Mouse (Mus musculus) embryo, embryonic 9.5 days (tissue): ENCODE results near the gene Mfsd12.

Experiments
- DNase-seq: peaks from one replicate; pipeline ENCODE4 v3.0.0-alpha.2; 2017; ENCODE audit errors: extremely low spot score

The Mfsd12 gene

DNA sequence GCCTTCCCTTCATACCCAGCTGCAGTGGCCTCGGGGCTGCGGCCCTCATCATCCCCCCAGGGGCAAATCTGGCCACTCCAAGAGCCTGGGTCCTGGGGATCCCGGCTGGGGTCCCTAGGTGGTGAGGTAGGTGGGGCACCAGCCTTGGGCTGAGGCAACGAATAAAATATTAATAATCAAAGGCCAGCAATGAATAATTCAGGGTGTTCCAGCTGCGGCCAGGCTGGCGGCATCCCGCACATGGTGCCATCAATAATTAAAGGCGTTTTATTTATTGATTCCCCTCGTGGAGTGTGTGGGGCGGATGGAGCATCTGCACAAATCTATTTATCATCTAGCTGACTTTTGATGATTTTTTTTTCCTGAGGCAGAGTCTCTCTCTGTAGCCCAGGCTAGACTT is 46.2 kb downstream of the Mfsd12 start:
- no peak for DNase-seq

DNA sequence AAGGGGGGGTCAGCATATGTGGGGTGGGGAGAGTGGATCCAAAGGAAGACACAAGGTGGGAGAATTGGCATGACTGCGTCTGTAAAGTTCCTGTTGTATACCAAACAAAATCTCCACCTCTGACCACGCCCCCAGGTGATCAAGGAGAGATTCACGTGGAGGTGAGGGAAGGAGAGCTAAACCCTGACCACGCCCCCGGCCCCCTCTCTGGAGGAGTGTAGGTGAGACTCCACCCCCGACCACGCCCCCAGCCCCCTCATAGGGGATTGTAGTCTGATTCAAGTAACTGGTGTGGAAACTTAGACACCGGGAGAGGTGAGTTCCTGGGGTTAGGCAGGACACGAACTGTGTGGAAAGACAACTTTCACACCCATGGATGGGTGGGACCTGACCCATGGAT is 46.8 kb downstream of the Mfsd12 start:
- DNase-seq, result no peak

DNA sequence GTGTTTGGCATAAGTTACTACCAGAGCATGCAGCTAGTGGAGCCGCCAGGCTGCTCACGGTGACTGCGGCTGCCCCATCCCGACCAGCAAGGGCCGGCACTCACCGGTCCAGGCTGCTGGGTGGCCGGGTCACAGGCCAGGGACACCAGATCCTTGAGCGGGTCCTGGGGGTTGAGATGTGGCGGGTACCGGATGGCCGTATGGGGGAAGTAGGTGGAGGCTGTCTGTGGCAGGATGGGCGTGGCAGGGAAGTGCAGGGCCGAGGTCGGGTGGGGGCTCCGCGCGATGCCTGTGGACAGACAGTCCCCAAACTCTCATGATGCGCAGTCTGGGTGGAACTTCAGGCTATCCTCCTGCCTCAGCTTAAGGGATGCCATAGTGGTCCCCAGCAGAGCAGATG is 47.4 kb downstream of the Mfsd12 start:
- no peak for DNase-seq

DNA sequence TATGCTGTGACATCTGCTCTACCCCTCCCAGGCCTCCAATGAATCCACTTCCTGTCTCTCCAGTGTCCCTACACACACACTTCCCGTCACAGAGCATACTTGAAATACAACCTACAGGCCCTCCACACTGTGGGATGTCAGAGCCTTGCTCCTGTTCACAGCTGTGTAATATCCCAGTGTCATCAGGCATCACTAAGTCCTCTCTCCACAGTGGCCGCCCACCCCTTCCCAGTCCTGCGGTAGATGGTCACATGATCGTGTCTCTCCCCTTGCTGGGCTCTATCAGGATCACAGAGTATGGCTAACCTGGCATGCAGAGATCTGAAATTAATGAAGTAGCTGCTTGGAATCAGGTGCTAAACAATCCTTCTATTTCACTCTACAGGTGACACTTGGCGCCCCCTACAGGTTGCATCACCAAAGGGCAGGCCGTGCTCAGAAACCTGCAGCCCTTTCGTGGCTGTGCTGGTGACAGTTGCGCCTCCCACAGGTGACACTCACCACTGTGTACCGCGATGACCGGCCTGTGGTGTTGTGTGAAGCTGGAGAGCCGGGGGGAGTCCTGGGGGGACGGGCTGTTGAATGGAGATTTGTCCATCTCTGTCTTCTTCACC is 48.4 kb downstream of the Mfsd12 start:
- no peak for DNase-seq

DNA sequence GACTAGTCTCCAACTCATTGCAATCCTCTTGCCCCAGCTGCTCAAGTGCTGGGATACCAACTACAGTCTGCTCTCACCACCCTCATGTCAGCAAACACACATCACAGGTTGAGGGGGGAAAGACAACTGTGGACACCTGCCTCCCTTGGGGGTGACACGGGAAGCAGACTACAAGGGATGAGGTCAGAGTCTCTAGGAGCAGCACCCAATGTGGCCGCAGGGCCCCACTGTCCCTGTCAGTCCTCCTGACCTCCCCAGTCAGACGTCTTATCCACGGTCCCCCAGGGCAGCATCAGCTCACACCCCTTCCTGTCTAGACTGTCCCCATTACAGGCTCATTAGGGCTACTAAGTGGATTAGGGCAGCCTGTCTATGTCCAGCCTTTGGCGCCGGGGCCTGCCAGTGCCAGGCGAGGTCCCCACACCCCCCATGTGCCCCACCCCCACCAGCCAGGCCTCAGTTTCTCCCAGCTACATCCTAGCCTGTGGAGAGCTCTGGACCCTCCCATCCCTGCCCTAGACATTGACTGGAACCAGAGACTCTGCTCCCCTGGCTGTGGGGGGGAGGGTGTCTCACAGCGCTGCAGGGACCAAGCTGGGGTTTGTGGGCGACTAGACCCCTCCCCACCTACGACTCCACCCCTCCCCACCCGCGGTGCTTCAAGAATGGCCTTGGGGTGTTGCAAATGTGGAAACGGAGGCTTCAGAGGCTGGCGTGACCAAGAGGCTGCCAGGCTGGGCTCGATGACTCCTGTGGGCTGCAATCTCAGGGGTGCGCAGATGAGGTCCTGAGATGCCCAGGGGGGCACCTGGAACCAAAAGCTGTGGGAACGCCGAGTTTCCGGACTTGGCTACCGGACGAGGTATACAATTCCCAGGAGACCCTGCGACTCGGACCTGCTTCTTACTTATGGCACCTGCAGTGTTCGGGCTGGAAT is 49.5 kb downstream of the Mfsd12 start:
- no peak for DNase-seq

DNA sequence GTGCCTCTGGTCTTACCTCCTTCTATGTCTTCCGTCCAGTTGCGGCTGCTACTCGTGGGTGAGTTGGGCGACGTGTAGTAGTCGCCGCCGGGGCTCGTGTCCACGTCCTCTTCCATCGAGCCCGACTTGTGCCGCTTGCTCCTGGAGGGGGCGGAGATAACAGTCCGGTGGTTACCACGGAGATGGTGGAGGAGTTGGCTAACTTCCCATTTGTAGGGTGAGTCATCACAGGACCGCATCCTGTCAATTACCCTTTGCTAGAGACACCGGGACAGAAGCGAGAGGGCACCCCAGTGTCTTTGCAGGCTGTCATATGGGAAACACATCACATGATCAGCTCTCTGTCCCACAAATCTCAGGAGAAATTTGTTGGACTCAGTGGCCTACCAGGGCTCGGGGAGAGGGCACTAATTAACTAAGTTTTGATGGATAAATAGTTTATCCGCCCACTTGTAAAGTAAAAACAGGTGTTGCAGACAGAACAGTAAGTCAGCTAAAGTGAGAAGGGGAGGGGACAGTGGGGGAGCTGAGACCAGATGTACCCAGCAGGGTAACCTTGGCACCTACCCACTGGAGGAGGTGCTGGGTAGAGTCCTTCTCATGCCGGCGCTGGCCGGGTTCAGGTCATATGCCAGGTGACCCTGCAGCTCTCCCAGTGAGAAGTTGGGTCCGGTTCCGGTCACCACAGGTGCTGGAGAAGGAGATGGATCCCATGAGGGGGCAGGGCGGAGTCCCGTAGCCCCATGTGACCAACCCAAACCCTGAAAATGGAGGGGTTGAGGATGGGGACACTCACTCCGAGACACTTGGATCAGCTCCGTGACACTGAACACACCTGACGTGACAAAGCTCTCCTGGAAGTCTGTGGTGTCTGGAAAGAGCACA is 50.5 kb downstream of the Mfsd12 start:
- peak; percentile 55 for DNase-seq

DNA sequence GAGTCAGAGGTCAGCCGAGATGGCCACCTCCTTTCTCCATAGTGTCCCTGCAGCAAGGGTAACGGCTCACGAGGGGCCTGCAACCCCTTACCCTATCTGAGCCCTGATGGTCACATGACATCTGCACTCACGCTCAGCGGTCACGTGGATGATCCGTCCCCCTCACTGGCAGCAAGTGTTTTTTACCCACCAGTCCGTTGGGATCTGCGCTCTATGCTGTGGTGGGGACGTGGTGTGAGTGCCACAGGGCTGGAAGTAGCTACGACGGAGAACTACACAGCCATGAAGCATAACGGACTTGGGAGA is 51.1 kb downstream of the Mfsd12 start:
- DNase-seq, result no peak

DNA sequence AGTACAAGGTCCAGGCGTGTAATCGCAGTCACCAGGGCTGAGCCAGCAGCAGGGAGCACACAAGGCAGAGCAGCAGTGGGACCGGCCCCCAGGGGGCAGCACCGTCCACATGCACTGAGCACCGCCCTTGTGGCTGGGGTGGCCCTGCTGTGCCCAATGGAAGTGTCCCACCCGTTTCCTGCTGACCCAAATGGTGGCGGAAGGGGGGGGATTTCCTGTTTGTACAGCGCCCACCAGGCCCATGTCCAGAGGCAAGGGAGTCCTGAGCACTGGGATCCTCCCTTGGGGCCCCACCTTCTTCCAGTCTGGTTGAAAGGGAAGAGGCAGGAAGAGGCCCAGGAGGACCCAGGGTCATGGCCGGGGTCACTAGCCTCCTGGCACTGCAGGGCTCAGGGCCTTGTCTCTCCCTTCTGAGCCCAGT is 51.6 kb downstream of the Mfsd12 start:
- DNase-seq, result peak; percentile 83

DNA sequence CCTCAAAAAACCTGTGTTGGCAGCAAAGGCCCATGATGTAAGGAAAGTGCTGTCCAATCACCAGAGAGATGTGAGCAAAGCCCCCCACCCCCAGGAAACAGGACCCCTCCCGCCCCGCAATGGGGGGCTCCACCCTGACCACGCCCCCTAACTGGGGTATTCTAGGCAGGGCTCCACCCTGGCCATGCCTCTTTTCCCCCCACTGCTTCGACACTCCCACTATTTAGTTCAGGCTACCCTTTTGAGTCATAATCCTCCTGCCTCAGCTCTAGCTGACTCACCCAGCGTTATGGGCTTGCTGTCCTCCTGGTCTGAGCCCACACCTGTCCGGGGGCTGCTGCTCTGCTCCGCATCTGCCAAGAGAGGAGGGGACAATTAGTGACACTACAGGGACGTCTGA is 52.0 kb downstream of the Mfsd12 start:
- DNase-seq, result no peak

DNA sequence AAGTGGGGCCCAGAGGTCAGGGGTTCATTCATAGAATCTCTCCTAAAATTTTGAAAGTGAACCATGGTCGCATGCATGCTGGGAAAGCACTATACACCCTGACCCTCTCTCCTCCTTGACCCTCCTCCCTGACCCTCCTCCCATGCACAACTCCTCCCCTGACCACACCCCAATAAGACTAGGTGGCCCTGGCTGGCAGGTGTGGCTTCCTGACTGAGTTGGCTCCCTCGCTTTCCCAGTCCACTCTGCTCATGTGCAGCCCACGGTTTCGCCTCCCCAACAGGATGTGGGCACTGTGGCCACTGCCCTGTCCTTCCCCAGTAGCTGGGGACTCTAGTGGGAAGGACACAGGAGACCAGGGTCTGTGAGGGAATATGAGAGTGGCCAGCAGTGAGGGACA is 53.1 kb downstream of the Mfsd12 start:
- no peak for DNase-seq

DNA sequence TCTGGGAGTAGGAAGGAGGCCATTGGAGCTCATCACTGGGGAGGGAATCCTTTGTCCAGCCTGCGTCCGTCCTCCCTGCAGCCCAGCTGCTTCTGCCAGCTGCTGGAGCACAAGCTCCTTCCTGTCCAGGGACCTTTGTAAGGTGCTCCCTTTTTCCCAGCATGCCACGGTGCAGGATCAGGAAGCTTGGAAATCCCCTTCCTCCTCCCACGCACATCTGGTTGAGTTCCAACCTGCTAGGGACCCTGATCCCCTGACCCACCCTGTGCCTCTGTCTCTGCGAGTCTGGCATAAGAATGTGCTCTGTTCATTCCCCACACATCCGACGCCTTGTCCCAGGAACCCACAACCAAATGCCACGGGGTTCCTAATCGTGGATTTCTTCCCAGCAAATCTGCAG is 53.7 kb downstream of the Mfsd12 start:
- no peak for DNase-seq

DNA sequence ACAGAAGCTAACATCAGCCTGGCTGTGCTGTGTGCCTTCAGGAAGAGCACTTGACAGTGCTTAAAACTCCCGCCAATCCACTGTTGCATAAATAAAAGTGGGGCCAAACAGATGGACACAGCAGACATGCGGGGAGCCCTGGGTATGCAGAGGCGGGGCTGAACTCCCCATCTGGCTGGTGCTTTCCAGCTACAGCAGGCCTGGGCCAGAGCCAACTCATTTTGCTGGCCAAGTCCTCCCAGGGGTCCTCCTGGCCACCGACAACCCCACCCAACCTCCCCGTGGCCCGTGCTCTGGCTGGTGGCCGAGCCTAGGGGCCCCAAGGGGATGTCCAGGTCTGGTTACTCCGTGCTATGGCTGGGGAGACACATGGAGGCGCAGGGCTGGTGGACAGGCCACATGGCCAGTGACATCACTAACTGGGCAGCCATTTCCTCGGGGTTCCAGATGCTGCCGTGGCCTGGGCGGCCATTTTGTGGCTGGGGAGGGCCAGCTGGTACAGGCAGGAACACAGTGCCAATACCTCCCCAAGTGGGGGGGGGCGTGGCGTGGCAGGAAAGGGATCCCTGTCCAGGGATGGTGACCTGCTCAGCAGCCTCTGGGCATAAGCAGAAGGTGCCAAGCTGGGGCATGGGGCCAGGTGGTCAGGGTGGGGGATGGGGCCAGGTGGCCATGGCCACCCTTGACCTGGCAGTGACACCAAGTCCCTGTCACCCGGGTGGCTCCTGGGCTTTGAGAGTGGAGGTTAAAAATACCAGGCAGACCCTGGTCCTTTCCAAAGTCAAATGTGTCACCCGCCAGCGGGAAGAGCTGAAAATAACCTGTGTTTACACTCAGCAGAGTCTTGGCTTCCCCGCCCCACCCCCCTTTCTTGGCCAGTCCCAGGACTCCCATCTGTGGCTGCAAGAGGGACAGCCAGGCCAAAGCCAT is 54.4 kb downstream of the Mfsd12 start:
- no peak for DNase-seq

DNA sequence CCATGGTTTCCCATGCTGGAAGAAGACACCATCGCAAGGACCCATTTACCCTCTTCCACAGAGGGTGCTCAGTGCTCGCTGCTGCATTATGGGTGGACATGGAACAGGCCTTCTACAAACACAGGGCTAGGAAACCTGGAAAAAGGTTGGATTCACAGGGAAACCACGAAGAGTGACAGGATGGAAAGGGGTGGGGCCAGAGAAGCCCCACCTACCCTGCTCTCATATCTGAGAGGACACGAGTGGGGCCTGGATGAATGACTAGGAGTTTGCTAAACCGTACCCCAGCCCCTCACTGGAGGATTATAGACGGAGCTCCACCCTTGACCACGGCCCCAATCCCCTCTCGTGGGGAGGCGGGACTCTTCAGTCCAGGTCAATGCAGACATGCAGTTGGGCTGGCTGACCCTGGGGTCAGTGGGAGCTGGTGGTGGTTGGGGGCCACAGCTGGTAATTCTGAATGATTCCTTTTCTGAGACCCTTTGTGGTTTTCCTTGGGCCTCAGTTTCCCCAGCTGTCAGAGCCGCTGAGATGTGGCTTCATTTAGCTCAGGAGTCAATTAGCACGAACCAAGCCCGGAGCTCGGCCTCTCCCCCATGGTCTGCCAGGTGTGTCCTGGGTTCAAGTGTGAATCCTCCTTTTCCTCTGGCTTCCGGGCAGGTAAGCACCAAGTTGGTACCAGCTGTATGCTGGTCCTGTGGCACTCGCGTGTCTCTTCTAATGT is 55.5 kb downstream of the Mfsd12 start:
- DNase-seq, result no peak

DNA sequence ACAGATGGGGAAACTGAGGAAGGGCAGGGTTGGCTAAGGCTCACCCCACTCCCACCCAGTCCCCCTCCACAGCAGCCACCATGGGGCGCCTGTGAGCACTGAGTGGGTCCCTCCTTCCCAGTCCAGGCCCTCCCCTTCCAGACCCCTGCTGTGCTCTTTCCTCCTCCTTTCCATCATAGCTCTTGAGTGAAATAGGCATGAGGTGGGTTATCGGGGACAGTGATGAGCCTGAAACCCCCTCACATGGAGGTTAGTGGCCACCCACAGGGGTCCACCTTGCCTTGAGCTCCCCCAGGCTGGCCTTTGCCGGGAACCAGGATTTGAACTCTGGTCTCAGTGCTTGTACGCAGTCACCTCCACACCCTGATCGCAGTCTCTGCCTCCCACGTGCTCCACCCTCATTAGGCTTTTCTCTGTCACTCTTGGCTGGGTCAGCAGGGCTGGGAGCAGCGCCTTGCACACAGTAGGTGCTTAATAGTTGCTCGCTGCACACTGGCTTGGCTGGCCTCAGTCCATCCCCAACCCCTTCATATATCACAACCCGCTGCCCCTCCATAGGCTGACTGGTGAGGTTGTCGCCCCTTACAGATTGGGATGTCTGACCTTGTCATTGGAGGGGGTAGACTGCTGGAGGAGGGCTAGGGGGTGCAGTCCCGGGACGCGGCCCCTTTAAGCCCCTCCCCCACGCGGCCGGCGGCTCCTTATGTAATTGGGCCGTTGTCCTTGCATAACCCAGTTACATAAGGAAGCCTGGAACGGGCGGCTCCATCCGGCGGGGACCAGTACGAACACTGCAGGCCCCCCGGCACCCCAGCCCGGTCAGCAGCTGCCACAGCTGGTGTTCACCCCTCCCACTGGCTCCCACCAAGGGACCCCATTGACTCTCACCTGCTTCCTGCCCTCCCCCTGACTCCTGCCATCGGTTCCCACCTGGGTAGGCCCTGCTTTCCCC is 56.3 kb downstream of the Mfsd12 start:
- DNase-seq, result no peak

DNA sequence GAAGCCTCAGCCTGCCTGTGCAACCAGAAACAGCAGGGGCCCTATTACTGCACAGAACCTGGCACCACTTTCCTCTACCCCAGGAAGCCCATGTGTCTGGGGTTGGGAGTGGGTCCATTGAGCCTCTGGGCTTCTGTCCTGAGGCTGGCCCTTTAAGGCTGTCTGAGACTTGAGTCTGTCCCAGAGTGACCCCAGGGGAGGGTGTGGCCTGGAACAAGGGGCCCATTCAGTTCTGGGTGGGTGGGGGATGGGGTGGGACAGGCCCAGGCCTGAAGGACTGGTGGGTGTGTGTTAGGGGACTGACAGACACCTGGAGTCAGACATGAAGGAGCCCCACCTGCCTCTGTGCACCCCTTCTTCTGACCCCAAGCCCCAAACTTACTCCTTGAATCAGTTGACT is 57.4 kb downstream of the Mfsd12 start:
- no peak for DNase-seq

DNA sequence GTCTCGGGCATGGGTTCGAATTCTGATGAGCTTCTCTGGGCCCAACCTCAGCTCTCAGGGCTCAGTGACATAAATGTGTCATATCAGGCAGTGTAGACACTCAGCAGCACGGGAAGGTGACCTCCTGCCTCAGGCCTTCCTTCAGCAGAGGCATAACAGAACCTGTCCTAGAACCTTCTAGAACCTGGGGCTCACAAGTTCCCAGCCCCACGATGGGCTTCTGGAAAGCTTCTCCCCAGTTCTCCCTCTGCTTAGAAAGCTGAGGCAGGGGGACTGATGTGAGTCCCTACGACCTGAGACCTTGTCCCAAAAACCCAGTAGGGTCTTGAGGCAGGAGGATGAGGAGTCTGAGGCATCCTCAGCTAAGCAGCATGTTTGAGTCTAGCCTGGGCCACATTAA is 57.9 kb downstream of the Mfsd12 start:
- no peak for DNase-seq
